Mouse (Mus musculus) bone marrow macrophage, adult 2 months (primary cell): ENCODE results near the gene Tekt4.

ENCODE experiments used
- CTCF ChIP-seq: IDR thresholded peaks from 2 replicates; pipeline ENCODE4 v1.5.1; 2012; ENCODE audit warnings: low read depth, mild to moderate bottlenecking, low read length, moderate library complexity
- POLR2A ChIP-seq: IDR thresholded peaks from 2 replicates; pipeline ENCODE4 v1.6.1; 2012; ENCODE audit warnings: mild to moderate bottlenecking, low read depth, low read length, borderline replicate concordance

DNA sequence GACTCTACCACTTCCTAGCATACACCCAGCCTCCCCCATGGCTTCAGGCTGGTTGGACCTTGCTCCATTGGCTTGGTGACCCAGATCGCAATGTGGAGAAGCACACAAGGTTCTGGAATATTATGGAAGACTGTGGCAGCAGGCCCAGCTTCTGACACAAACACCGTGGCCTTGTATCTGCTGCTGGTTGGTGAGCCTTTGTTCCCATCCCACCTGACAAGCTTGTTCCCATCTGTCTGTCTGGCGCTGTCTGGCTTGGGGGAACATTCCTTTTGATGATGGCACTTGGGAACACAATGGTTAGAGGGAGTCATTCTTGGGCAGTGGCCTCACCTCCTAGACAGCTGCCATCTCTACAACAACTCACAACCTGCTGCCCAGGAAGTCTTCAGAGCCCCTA lies 33.4 kb upstream of the Tekt4 start:
- no peak for TF ChIP-seq CTCF
- no peak for TF ChIP-seq POLR2A
